Mouse (Mus musculus) MEL (cell line): ENCODE results near the gene Kcnt2.

Experiments used
- CTCF ChIP-seq, 3 experiments: IDR thresholded peaks in 2 of 3; conservative IDR thresholded peaks in 1 of 3; 2 replicates each; pipeline ENCODE4 v1.5.1; 2011 to 2012; ENCODE audit warnings: low read length in 3 of 3, low read depth in 2 of 3, mild to moderate bottlenecking in 2 of 3, improper control_type of control experiment in 1 of 3, inconsistent platforms in 1 of 3, mixed read lengths in 1 of 3, moderate library complexity in 1 of 3; ENCODE audit not compliant: control insufficient read depth in 1 of 3, insufficient read depth in 1 of 3, poor library complexity in 1 of 3, severe bottlenecking in 1 of 3
- E2F4 ChIP-seq: IDR thresholded peaks from 2 replicates; pipeline ENCODE4 v1.6.1; 2011; ENCODE audit warnings: low read depth, low read length, improper control_type of control experiment, borderline replicate concordance
- GATA1 ChIP-seq: IDR thresholded peaks from 2 replicates; pipeline ENCODE4 v1.6.1; 2011; ENCODE audit warnings: low read depth, low read length, improper control_type of control experiment
- MYC ChIP-seq: IDR thresholded peaks from 2 replicates; pipeline ENCODE4 v1.6.1; 2011; ENCODE audit warnings: low read depth, mild to moderate bottlenecking, low read length, improper control_type of control experiment, moderate library complexity
- RAD21 ChIP-seq: IDR thresholded peaks from 2 replicates; pipeline ENCODE4 v1.6.1; 2011; ENCODE audit warnings: mild to moderate bottlenecking, low read depth, low read length, improper control_type of control experiment
- USF1 ChIP-seq: IDR thresholded peaks from 2 replicates; pipeline ENCODE4 v1.6.1; 2014; ENCODE audit warnings: low read depth, mild to moderate bottlenecking, inconsistent platforms, low read length, improper control_type of control experiment, moderate library complexity
- ZC3H11A ChIP-seq: IDR thresholded peaks from 2 replicates; pipeline ENCODE4 v1.6.1; 2012; ENCODE audit warnings: low read depth, mild to moderate bottlenecking, inconsistent platforms, low read length, improper control_type of control experiment

DNA sequence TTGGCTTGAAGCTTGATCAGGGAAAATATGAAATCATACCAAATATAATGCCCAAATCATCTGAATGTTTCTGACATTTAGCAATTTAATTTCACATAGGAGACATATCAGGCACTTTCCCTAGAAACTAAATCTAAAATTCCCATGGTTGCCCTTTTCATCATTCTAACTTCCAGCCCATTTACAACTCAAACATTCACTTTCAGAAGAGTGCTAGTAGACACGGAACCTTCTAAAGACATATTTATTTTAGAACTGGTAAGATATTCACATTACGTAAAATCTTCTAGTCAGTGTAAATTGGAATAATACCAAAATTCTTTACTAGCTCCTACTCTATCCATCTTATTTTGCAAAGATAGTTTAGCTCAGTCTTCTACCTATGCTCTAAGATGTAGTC lies 64.8 kb downstream of the Kcnt2 start:
- no peak for TF ChIP-seq RAD21
- TF ChIP-seq CTCF (IDR thresholded peaks at IDR 0.05 in 2 of 3, conservative IDR thresholded peaks at IDR 0.05 in 1 of 3; ENCODE audit: control insufficient read depth in 1 of 3, insufficient read depth in 1 of 3, low read depth in 2 of 3, low read length in 3 of 3, poor library complexity in 1 of 3, severe bottlenecking in 1 of 3), result no peak
- TF ChIP-seq ZC3H11A, result no peak
- no peak for TF ChIP-seq MYC
- TF ChIP-seq E2F4, result no peak
- TF ChIP-seq USF1, result no peak
- TF ChIP-seq GATA1, result no peak
